Mouse (Mus musculus): ENCODE results near the gene BC003965.
"Not testable (repeated sequence)": the region's sequence is repeated elsewhere in the genome, so short reads cannot be mapped to it uniquely, and the experiment has no call there.

BC003965 gene

GRCm38 (mm10) chr17:25219492-25220295 is 35.3 kb downstream of the BC003965 start:
- DNase-seq, result no peak

DNA sequence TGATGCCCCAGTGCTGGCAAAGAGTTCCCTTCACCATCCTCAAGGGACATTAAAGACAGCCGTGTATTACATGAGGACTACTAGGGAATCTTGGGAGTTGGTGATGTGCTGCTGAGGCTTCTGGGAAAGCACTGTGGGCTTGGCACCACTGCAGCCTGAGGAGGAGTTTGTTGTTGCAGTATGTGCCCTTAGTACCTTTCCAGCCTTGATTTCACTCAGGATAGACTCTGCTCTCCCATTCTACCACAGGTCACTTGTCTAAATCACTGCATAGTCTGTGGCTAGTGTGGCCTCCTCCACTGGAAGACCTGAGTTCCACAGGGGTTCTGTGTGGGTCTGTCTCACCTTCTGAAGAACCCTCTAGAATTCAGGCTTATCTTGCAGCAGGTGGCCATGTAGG is 36.4 kb downstream of the BC003965 start:
- DNase-seq, result peak; percentile 28

DNA sequence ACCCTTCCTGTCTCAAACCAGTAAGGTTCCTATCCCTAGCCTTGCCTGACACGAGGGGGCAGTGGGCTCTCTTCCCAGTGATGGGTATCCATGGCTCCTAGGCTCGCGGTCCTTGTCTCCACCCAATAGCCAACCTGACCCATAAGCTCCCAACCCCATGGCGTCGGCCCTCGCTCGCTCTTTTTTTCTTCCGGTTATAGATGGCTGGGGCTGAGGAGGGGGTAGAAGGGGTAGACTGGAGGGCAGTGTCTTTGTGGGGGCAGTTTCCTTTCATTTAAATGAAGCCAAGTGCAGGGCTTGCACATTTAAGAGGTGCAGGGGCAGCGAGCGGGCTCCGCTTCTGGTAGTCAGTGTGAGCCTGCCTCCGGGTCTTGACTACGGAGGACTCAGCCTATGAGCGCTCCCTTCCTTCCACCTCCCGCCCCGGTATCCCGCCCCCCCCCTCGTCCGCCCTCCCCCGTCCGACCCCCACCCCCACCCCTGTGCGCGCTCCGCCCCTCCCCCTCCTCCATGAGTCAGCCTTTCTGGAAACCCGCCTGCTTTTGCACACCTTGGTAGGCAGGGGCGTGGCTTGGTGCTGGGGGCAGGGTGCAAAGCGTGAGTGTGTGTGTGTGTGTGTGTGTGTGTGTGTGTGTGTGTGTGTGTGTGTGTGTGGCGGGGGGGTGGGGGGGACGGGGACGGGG is 37.6 kb downstream of the BC003965 start:
- DNase-seq, result peak; percentile 82

- DNase-seq, result peak; percentile 78
Measured at GRCm38 (mm10) chr17:25222504-25222940, 38.2 kb downstream of the BC003965 start.

GRCm38 (mm10) chr17:25222951-25223601 is 38.7 kb downstream of the BC003965 start:
- DNase-seq, result no peak

- DNase-seq, result no peak
Measured at GRCm38 (mm10) chr17:25224586-25225222, 40.4 kb downstream of the BC003965 start.

DNA sequence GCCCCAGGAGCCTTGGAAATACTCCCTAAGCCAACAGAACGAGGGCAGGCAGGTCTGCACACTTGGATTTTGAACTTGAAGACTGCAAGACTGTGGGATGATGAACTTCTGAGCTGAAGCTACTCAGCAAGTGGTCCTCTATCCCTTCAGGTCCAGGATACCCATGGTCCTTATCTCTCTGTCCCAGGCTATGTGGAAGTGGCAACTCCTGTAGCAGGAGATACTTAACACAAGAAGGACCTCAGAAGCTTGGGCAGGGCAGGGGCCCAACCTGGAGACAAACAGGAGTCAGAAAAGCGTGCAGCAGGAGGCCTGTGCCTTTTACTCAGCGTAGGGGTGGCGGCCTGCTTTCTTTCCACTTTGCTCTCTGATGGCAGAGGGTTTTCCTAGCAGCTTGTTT is 41.3 kb downstream of the BC003965 start:
- DNase-seq, result no peak

- DNase-seq, result no peak
Measured at GRCm38 (mm10) chr17:25227991-25228390, 43.6 kb downstream of the BC003965 start.

GRCm38 (mm10) chr17:25230014-25230655 is 45.8 kb downstream of the BC003965 start:
- DNase-seq, result peak; percentile 25

DNA sequence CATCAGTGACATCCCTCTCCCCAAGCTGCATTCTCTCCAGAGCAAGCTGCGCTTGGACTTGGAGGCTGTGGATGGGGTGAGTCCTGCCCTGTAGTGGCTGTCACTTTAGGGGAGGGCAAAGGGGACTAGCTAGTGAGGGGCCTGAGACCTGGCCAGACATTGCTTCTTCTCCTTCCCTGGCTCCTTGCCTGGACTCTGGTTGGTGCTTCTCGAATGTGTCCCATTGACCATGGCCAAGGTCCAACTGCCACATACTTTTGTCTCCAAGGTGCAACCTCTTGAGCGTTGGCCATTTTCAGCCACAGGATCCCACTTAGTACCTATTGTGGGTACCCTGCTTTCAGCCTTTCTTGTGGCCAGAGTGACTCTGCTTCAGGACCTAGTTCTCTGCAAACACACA is 46.3 kb downstream of the BC003965 start:
- DNase-seq, result peak; percentile 47

DNA sequence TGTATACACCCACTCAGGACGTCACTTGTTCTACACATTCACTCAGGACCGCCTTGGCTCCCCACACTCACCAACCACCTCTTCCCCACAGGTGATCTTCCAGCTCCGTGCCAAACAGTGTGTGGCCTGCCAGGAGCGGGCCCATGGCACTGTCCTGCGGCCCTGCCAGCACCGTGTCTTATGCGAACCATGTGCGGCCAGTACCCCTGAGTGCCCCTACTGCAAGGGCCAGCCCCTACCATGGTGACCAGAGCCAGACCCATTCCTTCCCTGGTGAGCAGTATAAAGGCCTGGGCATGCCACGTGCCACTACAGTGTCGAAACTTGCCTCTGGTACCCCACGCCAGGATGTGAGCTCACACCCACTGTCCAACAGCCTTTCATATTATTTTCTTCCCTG is 47.3 kb downstream of the BC003965 start:
- not testable (repeated sequence) for DNase-seq

- peak; percentile 20 for DNase-seq
Measured at GRCm38 (mm10) chr17:25235635-25236034, 51.3 kb downstream of the BC003965 start.

Measured in cerebellum, adult 11-12 months (tissue).